Mouse (Mus musculus): ENCODE results near the gene Trap1.

DNA sequence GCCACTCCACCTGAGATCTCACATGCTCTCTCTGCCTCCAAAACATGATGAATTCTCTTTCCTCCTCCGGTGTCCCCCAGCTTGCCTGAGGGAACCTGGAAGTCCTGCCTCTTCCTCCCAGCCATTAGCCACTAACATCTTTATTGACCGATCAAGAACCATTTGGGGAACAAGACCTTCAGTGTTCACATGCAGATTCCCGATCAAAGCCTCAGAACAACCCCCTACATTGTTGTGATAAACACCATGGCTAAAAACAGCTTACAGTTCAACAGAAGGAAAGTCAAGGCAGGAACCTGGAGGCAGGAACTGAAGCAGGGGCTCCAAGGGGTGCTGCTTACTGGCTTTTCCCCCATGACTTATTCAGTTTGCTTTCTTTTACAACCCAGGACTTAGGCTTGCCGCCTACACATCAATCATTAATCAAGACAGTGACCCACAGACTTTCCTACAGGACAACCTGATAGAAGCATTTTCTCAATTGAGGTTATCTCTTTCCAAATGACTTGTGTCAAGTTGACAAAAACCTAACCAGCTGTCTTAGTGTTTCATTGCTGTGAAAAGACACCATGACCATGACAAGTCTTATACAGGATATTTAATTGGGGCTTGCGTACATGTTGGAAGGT, 63.5 kb downstream of the Trap1 start:
- TF ChIP-seq POLR2A (IDR thresholded peaks at IDR 0.05; ENCODE audit: extremely low read depth, insufficient read depth, low read length) (no peak), CTCF (IDR thresholded peaks at IDR 0.05; ENCODE audit: extremely low read depth, insufficient read depth, low read length) (no peak)

All from cortical plate, adult 2 months (tissue).